8 mouse cellular contexts compared by ENCODE assay signal in the genomic region with DNA sequence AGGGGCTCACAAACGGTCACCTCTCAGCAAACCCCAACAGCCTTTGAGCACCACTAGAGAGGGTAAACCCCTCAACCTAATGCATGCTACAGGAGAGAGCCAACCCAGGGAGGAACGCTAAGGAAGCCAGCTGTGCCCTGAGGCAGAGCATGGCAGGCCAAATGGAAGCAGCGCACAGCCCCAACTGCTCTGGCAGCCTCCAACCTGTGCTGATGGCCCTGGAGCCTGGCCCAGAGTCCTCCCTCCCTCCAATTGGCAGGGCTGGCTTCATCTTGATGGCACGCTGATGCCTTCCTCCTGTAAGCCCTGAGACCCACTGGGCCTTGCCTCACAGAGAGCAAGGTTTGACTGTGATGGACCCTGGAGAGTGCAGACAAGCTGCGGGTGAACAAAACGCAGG. TPM values are rescaled to one million over a fixed set of nuclear protein-coding genes. Genes with fewer than 3 reads are reported as not detected.
DNase-seq lines count a peak whose midpoint lies in the region; ATAC-seq and TF ChIP-seq lines count a peak whose summit lies in the region.

No protein-coding gene starts in this region.

- no peaks in the 10 kb centered on the region for H3K9me3 ChIP-seq in embryonic facial prominence, embryonic 14.5 days (ENCODE audit: control insufficient read depth, low read length)
- no peaks in the 10 kb centered on the region for H3K9me3 ChIP-seq in embryonic facial prominence, embryonic 10.5 days
- no peaks in the 10 kb centered on the region for H3K9me3 ChIP-seq in liver, postnatal 0 days (ENCODE audit: low read length)
- no peaks in the 10 kb centered on the region for H3K9me3 ChIP-seq in kidney, embryonic 15.5 days (replicated peaks)

- WGBS in embryonic facial prominence, embryonic 14.5 days = 78% methylated on average over 6 of the region's 6 CpGs
- WGBS in embryonic facial prominence, embryonic 10.5 days = 82% methylated on average over 6 of the region's 6 CpGs
- 73% methylated on average over 6 of the region's 6 CpGs for WGBS in liver, adult 2 months
- 87% methylated on average over 6 of the region's 6 CpGs for WGBS in liver, postnatal 0 days (ENCODE audit: insufficient replicate concordance)
- WGBS in kidney, embryonic 15.5 days = 80% methylated on average over 6 of the region's 6 CpGs

- peaks cover 3% of the 10 kb centered on the region; the same call in 1 of the 2 replicates for H3K36me3 ChIP-seq in embryonic facial prominence, embryonic 14.5 days (ENCODE audit: control insufficient read depth, insufficient read depth, low read length)
- H3K36me3 ChIP-seq in embryonic facial prominence, embryonic 10.5 days (replicated peaks) = peaks cover 3% of the 10 kb centered on the region; the same call in 1 of the 2 replicates
- no peaks in the 10 kb centered on the region for H3K36me3 ChIP-seq in liver, adult 2 months (ENCODE audit: control insufficient read depth, insufficient read depth, low read length)
- H3K36me3 ChIP-seq in liver, postnatal 0 days (replicated peaks; ENCODE audit: insufficient read depth, low read length) = 0 out of 2 replicates have a peak, but pooled peaks cover 3% of the 10 kb centered on the region
- H3K36me3 ChIP-seq in kidney, embryonic 15.5 days = no peaks in the 10 kb centered on the region

- no peak for ATAC-seq in embryonic facial prominence, embryonic 14.5 days (ENCODE audit: low read depth)
- no peak for ATAC-seq in liver, postnatal 0 days
- no peak for ATAC-seq in kidney, embryonic 15.5 days (replicated peaks; ENCODE audit: low FRiP score)

- no peak for TF ChIP-seq CTCF in liver, adult 2 months (IDR thresholded peaks at IDR 0.05; ENCODE audit: low read depth, low read length)
- no peak for TF ChIP-seq CTCF in liver, postnatal 0 days (IDR thresholded peaks at IDR 0.05; ENCODE audit: low read depth)

- TF ChIP-seq POLR2A in liver, adult 2 months (IDR thresholded peaks at IDR 0.05; ENCODE audit: extremely low read depth, insufficient read depth, low read length) = no peak

- H3K4me2 ChIP-seq in embryonic facial prominence, embryonic 14.5 days (ENCODE audit: low read depth, low read length) = no peak overlapping the region
- no peak overlapping the region for H3K4me2 ChIP-seq in liver, postnatal 0 days (ENCODE audit: low read depth, low read length)
- H3K4me2 ChIP-seq in kidney, embryonic 15.5 days = no peak overlapping the region

- H3K79me2 ChIP-seq in liver, adult 2 months (ENCODE audit: control insufficient read depth, insufficient read depth, low read length) = peaks cover 40% of the 10 kb centered on the region

- no peak for DNase-seq in embryonic facial prominence, embryonic 14.5 days (ENCODE audit: low spot score)
- no peak for DNase-seq in embryonic facial prominence, embryonic 10.5 days (ENCODE audit: low spot score)
- peak; percentile 25 for DNase-seq in liver, adult 2 months (ENCODE audit: extremely low read depth, low read depth, low spot score)
- no peak for DNase-seq in liver, postnatal 0 days
- peak; percentile 80 for DNase-seq in cerebellum, adult 9-10 months
- no peak for DNase-seq in retina, embryonic 14.5 days (ENCODE audit: low spot score)
- DNase-seq in thymus, postnatal 36 days = no peak

- TF ChIP-seq EP300 in liver, postnatal 0 days (IDR thresholded peaks at IDR 0.05; ENCODE audit: low read depth) = no peak

- 0 out of 2 replicates have a peak overlapping the region, but pooled peaks have one; percentile 5 for H3K9ac ChIP-seq in embryonic facial prominence, embryonic 14.5 days (ENCODE audit: low read depth, low read length)
- no peak overlapping the region for H3K9ac ChIP-seq in liver, adult 2 months (ENCODE audit: low read depth, low read length)
- H3K9ac ChIP-seq in liver, postnatal 0 days (replicated peaks) = no peak overlapping the region
- 0 out of 2 replicates have a peak overlapping the region, but pooled peaks have one; percentile 14 for H3K9ac ChIP-seq in kidney, embryonic 15.5 days

- peaks cover 6% of the 10 kb centered on the region; the same call in 1 of the 2 replicates for H3K4me1 ChIP-seq in embryonic facial prominence, embryonic 14.5 days (ENCODE audit: control insufficient read depth, insufficient read depth, low read length)
- H3K4me1 ChIP-seq in embryonic facial prominence, embryonic 10.5 days = peaks cover 23% of the 10 kb centered on the region
- peaks cover 7% of the 10 kb centered on the region for H3K4me1 ChIP-seq in liver, adult 2 months (ENCODE audit: control insufficient read depth, insufficient read depth, low read length)
- peaks cover 9% of the 10 kb centered on the region for H3K4me1 ChIP-seq in liver, postnatal 0 days (ENCODE audit: insufficient read depth)
- H3K4me1 ChIP-seq in kidney, embryonic 15.5 days = peaks cover 51% of the 10 kb centered on the region

- H3K27me3 ChIP-seq in embryonic facial prominence, embryonic 14.5 days (replicated peaks; ENCODE audit: control insufficient read depth, insufficient read depth, low read length) = no peaks in the 10 kb centered on the region
- H3K27me3 ChIP-seq in embryonic facial prominence, embryonic 10.5 days (replicated peaks; ENCODE audit: low read depth, poor library complexity, severe bottlenecking) = peaks cover 36% of the 10 kb centered on the region
- H3K27me3 ChIP-seq in liver, adult 2 months (ENCODE audit: control insufficient read depth, insufficient read depth, low read length) = no peaks in the 10 kb centered on the region
- no peaks in the 10 kb centered on the region for H3K27me3 ChIP-seq in liver, postnatal 0 days (ENCODE audit: insufficient read depth, low read length)
- H3K27me3 ChIP-seq in kidney, embryonic 15.5 days = peaks cover 14% of the 10 kb centered on the region

- H3K4me3 ChIP-seq in embryonic facial prominence, embryonic 14.5 days (ENCODE audit: low read depth, low read length) = no peak overlapping the region
- H3K4me3 ChIP-seq in embryonic facial prominence, embryonic 10.5 days = no peak overlapping the region
- no peak overlapping the region for H3K4me3 ChIP-seq in liver, adult 2 months (ENCODE audit: insufficient read depth, low read depth, low read length)
- no peak overlapping the region for H3K4me3 ChIP-seq in liver, postnatal 0 days (ENCODE audit: low read depth, low read length)
- no peak overlapping the region for H3K4me3 ChIP-seq in kidney, embryonic 15.5 days (replicated peaks)

- no peak overlapping the region for H3K27ac ChIP-seq in embryonic facial prominence, embryonic 14.5 days (replicated peaks; ENCODE audit: low read depth, low read length)
- no peak overlapping the region for H3K27ac ChIP-seq in embryonic facial prominence, embryonic 10.5 days (replicated peaks)
- no peak overlapping the region for H3K27ac ChIP-seq in liver, adult 2 months (replicated peaks; ENCODE audit: insufficient read depth, low read depth, low read length)
- H3K27ac ChIP-seq in liver, postnatal 0 days (ENCODE audit: low read depth) = no peak overlapping the region
- H3K27ac ChIP-seq in kidney, embryonic 15.5 days = no peak overlapping the region

RNA-seq across cellular contexts. Expression of gene Tmem50b, which starts 2.5 kb away (rescaled TPM):
- 39.5 and 41.7 TPM in 2 replicates for polyA plus RNA-seq in embryonic facial prominence, embryonic 14.5 days (2014; fragmentation: Nextera tagmentation; extraction: Ambion mirVana)
- polyA plus RNA-seq in embryonic facial prominence, embryonic 10.5 days (2016; fragmentation: Nextera tagmentation; extraction: Ambion mirVana) = 25.6 and 28.5 TPM in 2 replicates
- 3.0 and 3.4 TPM in 2 replicates for total RNA-seq in liver, adult 2 months (2014; rRNA removed)
- polyA plus RNA-seq in liver, adult 2 months (2012; rRNA removed) = 4.9 and 6.2 TPM in 2 replicates
- 8.6 and 9.8 TPM in 2 replicates for polyA plus RNA-seq in liver, postnatal 0 days (2015; fragmentation: Nextera tagmentation; extraction: Ambion mirVana)
- 35.6 and 35.8 TPM in 2 replicates for polyA plus RNA-seq in kidney, embryonic 15.5 days (2015; fragmentation: Nextera tagmentation; extraction: Ambion mirVana)

RNA-seq across cellular contexts. Expression of gene Dnajc28, which starts 23.8 kb away (rescaled TPM):
- polyA plus RNA-seq in embryonic facial prominence, embryonic 14.5 days (2014; fragmentation: Nextera tagmentation; extraction: Ambion mirVana) = 2.4 and 4.5 TPM in 2 replicates
- polyA plus RNA-seq in embryonic facial prominence, embryonic 10.5 days (2016; fragmentation: Nextera tagmentation; extraction: Ambion mirVana) = 4.2 and 4.6 TPM in 2 replicates
- total RNA-seq in liver, adult 2 months (2014; rRNA removed) = 8.9 and 11.3 TPM in 2 replicates
- polyA plus RNA-seq in liver, adult 2 months (2012; rRNA removed) = 1.9 and 2.2 TPM in 2 replicates
- polyA plus RNA-seq in liver, postnatal 0 days (2015; fragmentation: Nextera tagmentation; extraction: Ambion mirVana) = 3.6 and 4.3 TPM in 2 replicates
- polyA plus RNA-seq in kidney, embryonic 15.5 days (2015; fragmentation: Nextera tagmentation; extraction: Ambion mirVana) = 3.0 and 3.8 TPM in 2 replicates

RNA-seq across cellular contexts. Expression of gene Ifngr2, which starts 48.2 kb away (rescaled TPM):
- 51.0 and 55.9 TPM in 2 replicates for polyA plus RNA-seq in embryonic facial prominence, embryonic 14.5 days (2014; fragmentation: Nextera tagmentation; extraction: Ambion mirVana)
- 29.9 and 32.7 TPM in 2 replicates for polyA plus RNA-seq in embryonic facial prominence, embryonic 10.5 days (2016; fragmentation: Nextera tagmentation; extraction: Ambion mirVana)
- 8.2 and 10.4 TPM in 2 replicates for total RNA-seq in liver, adult 2 months (2014; rRNA removed)
- polyA plus RNA-seq in liver, adult 2 months (2012; rRNA removed) = 7.3 TPM in 2 replicates
- 18.2 and 20.8 TPM in 2 replicates for polyA plus RNA-seq in liver, postnatal 0 days (2015; fragmentation: Nextera tagmentation; extraction: Ambion mirVana)
- polyA plus RNA-seq in kidney, embryonic 15.5 days (2015; fragmentation: Nextera tagmentation; extraction: Ambion mirVana) = 52.0 and 55.9 TPM in 2 replicates

RNA-seq across cellular contexts. Expression of gene Gart, which starts 51.7 kb away (rescaled TPM):
- polyA plus RNA-seq in embryonic facial prominence, embryonic 14.5 days (2014; fragmentation: Nextera tagmentation; extraction: Ambion mirVana) = 84.5 and 96.3 TPM in 2 replicates
- 168 and 185 TPM in 2 replicates for polyA plus RNA-seq in embryonic facial prominence, embryonic 10.5 days (2016; fragmentation: Nextera tagmentation; extraction: Ambion mirVana)
- total RNA-seq in liver, adult 2 months (2014; rRNA removed) = 25.0 and 34.4 TPM in 2 replicates
- 21.3 and 23.9 TPM in 2 replicates for polyA plus RNA-seq in liver, adult 2 months (2012; rRNA removed)
- polyA plus RNA-seq in liver, postnatal 0 days (2015; fragmentation: Nextera tagmentation; extraction: Ambion mirVana) = 30.3 and 33.4 TPM in 2 replicates
- 128 and 132 TPM in 2 replicates for polyA plus RNA-seq in kidney, embryonic 15.5 days (2015; fragmentation: Nextera tagmentation; extraction: Ambion mirVana)

RNA-seq across cellular contexts. Expression of gene Son, which starts 52.2 kb away (rescaled TPM):
- polyA plus RNA-seq in embryonic facial prominence, embryonic 14.5 days (2014; fragmentation: Nextera tagmentation; extraction: Ambion mirVana) = 145 and 157 TPM in 2 replicates
- polyA plus RNA-seq in embryonic facial prominence, embryonic 10.5 days (2016; fragmentation: Nextera tagmentation; extraction: Ambion mirVana) = 112 and 119 TPM in 2 replicates
- total RNA-seq in liver, adult 2 months (2014; rRNA removed) = 106 and 111 TPM in 2 replicates
- polyA plus RNA-seq in liver, adult 2 months (2012; rRNA removed) = 38.0 and 59.5 TPM in 2 replicates
- 44.2 and 45.4 TPM in 2 replicates for polyA plus RNA-seq in liver, postnatal 0 days (2015; fragmentation: Nextera tagmentation; extraction: Ambion mirVana)
- polyA plus RNA-seq in kidney, embryonic 15.5 days (2015; fragmentation: Nextera tagmentation; extraction: Ambion mirVana) = 117 and 118 TPM in 2 replicates

Comparison
In these comparisons a context has a peak if more than half of its experiments do, and no peak if none do; other contexts are left out.
1. DNase-seq: peak in liver, adult 2 months (single experiment) and cerebellum, adult 9-10 months (single experiment); none in embryonic facial prominence, embryonic 14.5 days (single experiment), embryonic facial prominence, embryonic 10.5 days (single experiment), liver, postnatal 0 days (single experiment), retina, embryonic 14.5 days (single experiment) and thymus, postnatal 36 days (0 of 2).
2. H3K9ac ChIP-seq: peak in embryonic facial prominence, embryonic 14.5 days (single experiment) and kidney, embryonic 15.5 days (single experiment); none in liver, adult 2 months (single experiment) and liver, postnatal 0 days (single experiment).